Comparison of ENCODE assay signal across 7 mouse cellular contexts in genomic region chr13:51834024-51834423, GRCm38 (mm10). TPM values are rescaled to one million over a fixed set of nuclear protein-coding genes. Genes with fewer than 3 reads are reported as not detected.
A peak's percentile ranks its signal among the peaks of the same experiment; 100 is the strongest.
DNase-seq lines count a peak whose midpoint lies in the region; TF ChIP-seq lines count a peak whose summit lies in the region.
"Not testable (repeated sequence)": the region's sequence is repeated elsewhere in the genome, so short reads cannot be mapped to it uniquely, and the experiment has no call there.

No protein-coding gene starts in this region.

- H3K9me3 ChIP-seq in CH12.LX (replicated peaks; ENCODE audit: low read length): not testable (repeated sequence)

- H3K9ac ChIP-seq in CH12.LX (ENCODE audit: insufficient read depth, low read depth); heart, adult 2 months (ENCODE audit: low read depth, low read length); liver, adult 2 months (ENCODE audit: low read depth, low read length): not testable (repeated sequence)

- not testable (repeated sequence) for H3K4me1 ChIP-seq in CH12.LX (ENCODE audit: control insufficient read depth in 1 of 2, insufficient read depth in 2 of 2); heart, adult 2 months (ENCODE audit: control insufficient read depth, insufficient read depth, low read length); liver, adult 2 months (ENCODE audit: control insufficient read depth, insufficient read depth, low read length)

- not testable (repeated sequence) for TF ChIP-seq POLR2A in CH12.LX (IDR thresholded peaks at IDR 0.05; ENCODE audit: low read depth, low read length); heart, adult 2 months (IDR thresholded peaks at IDR 0.05; ENCODE audit: insufficient read depth, low read depth, low read length); liver, adult 2 months (IDR thresholded peaks at IDR 0.05; ENCODE audit: extremely low read depth, insufficient read depth, low read length)

- 65% methylated on average over 8 of the region's 8 CpGs for WGBS in heart, adult 2 months
- 72% methylated on average over 8 of the region's 8 CpGs for WGBS in liver, adult 2 months

- peak; percentile 25 for DNase-seq in CH12.LX (ENCODE audit: extremely low read depth)
- peak; percentile 53 for DNase-seq in adrenal gland, postnatal 14 days
- not testable (repeated sequence) for DNase-seq in heart, adult 2 months; liver, adult 2 months (ENCODE audit: extremely low read depth, low read depth, low spot score)
- peak; percentile 54 to 64 for DNase-seq in kidney, adult 8-10 months
- DNase-seq in lung, postnatal 10 days: peak; percentile 36
- DNase-seq in spleen, postnatal 4 days (ENCODE audit: low spot score in 2 of 2): peak; percentile 46 to 75

- not testable (repeated sequence) for H3K27ac ChIP-seq in CH12.LX (ENCODE audit: insufficient read depth, low read depth); heart, adult 2 months; liver, adult 2 months (replicated peaks; ENCODE audit: insufficient read depth, low read depth, low read length)

- dilution Hi-C loops in CH12.LX (cut with MboI; ENCODE audit: extremely low pct_ligation_motif_present, extremely low pct_unique_long_range_greater_than_20kb, low sequenced_read_pairs): loop anchor here (25.0 kb wide), 1 partner anchor 353 kb away; no protein-coding TSS in a partner anchor

- intact Hi-C loops in heart, adult 2 months (cut with DNase I): not testable (repeated sequence)

- H3K36me3 ChIP-seq in CH12.LX (replicated peaks in 1 of 2; ENCODE audit: control insufficient read depth in 1 of 2, insufficient read depth in 1 of 2, low read length in 1 of 2); heart, adult 2 months (ENCODE audit: control insufficient read depth, insufficient read depth, low read length); liver, adult 2 months (ENCODE audit: control insufficient read depth, insufficient read depth, low read length): not testable (repeated sequence)

- H3K4me2 ChIP-seq in CH12.LX (ENCODE audit: insufficient read depth, low read depth, poor library complexity, severe bottlenecking): not testable (repeated sequence)

- H3K4me3 ChIP-seq in CH12.LX (replicated peaks in 1 of 3; ENCODE audit: low read depth in 2 of 3, low read length in 2 of 3, poor library complexity in 1 of 3); heart, adult 2 months; liver, adult 2 months (ENCODE audit: insufficient read depth, low read depth, low read length): not testable (repeated sequence)

- peak in 1 of 2 experiments; percentile 30; a peak in 1 of 4 replicates for TF ChIP-seq CTCF in CH12.LX (conservative IDR thresholded peaks at IDR 0.05 in 1 of 2, IDR thresholded peaks at IDR 0.05 in 1 of 2; ENCODE audit: low read depth in 2 of 2, low read length in 2 of 2)
- TF ChIP-seq CTCF in heart, adult 2 months (IDR thresholded peaks at IDR 0.05): peak; percentile 30
- peak; percentile 13; the same call in 1 of the 2 replicates for TF ChIP-seq CTCF in liver, adult 2 months (IDR thresholded peaks at IDR 0.05; ENCODE audit: low read depth, low read length)

- H3K79me2 ChIP-seq in CH12.LX (replicated peaks; ENCODE audit: control insufficient read depth, extremely low read depth, insufficient read depth, poor library complexity, severe bottlenecking); heart, adult 2 months (replicated peaks; ENCODE audit: control insufficient read depth, insufficient read depth, low read length); liver, adult 2 months (ENCODE audit: control insufficient read depth, insufficient read depth, low read length): not testable (repeated sequence)

- TF ChIP-seq RAD21 in CH12.LX (IDR thresholded peaks at IDR 0.05; ENCODE audit: low read depth, low read length): not testable (repeated sequence)

- TF ChIP-seq EP300 in CH12.LX (IDR thresholded peaks at IDR 0.05; ENCODE audit: low read length); heart, adult 2 months (IDR thresholded peaks at IDR 0.05; ENCODE audit: insufficient read depth, low read depth, low read length): not testable (repeated sequence)

- in situ Hi-C loops in CH12.LX (cut with MboI; ENCODE audit: low pct_ligation_motif_present, low pct_unique_long_range_greater_than_20kb, low sequenced_read_pairs): loop anchor here (10.0 to 25.0 kb wide), 4 partner anchors 728 to 1261 kb away; partner anchors contain the start of gene Nfil3

- H3K27me3 ChIP-seq in CH12.LX (replicated peaks); heart, adult 2 months (ENCODE audit: control insufficient read depth, insufficient read depth, low read length); liver, adult 2 months (ENCODE audit: control insufficient read depth, insufficient read depth, low read length): not testable (repeated sequence)

RNA-seq across cellular contexts. Expression of gene Gadd45g, which starts 12.5 kb away (rescaled TPM):
- total RNA-seq in CH12.LX (2012; rRNA removed) (1.2 and 2.7 TPM in 2 replicates), CH12.LX (2014; rRNA removed) (2.5 and 3.1 TPM in 2 replicates)
- polyA plus RNA-seq in CH12.LX (2012; ENCODE audit: insufficient read length, low read depth): 2.9 and 3.6 TPM in 2 replicates
- total RNA-seq in adrenal gland, postnatal 14 days (2021): 51.7 and 63.2 TPM in 2 replicates
- total RNA-seq in heart, adult 2 months (2021): 10 to 100 TPM in 1 of 2 experiments, 1 to 10 TPM in 1; 8.2 to 19.0 TPM
- 19.7 and 24.3 TPM in 2 replicates for polyA plus RNA-seq in heart, adult 2 months (2012; rRNA removed)
- total RNA-seq in liver, adult 2 months (2014; rRNA removed): 4.0 and 5.9 TPM in 2 replicates
- 7.0 and 9.1 TPM in 2 replicates for polyA plus RNA-seq in liver, adult 2 months (2012; rRNA removed)

RNA-seq across cellular contexts. Expression of gene Sema4d, which starts 40.5 kb away (rescaled TPM):
- total RNA-seq in CH12.LX (2012; rRNA removed) (16.7 and 17.8 TPM in 2 replicates), CH12.LX (2014; rRNA removed) (9.8 and 12.8 TPM in 2 replicates)
- polyA plus RNA-seq in CH12.LX (2012; ENCODE audit: insufficient read length, low read depth): 57.6 and 67.1 TPM in 2 replicates
- 9.5 and 20.0 TPM in 2 replicates for total RNA-seq in adrenal gland, postnatal 14 days (2021)
- total RNA-seq in heart, adult 2 months (2021): 10 to 100 TPM; 52.2 to 67.6 TPM
- 51.7 and 52.2 TPM in 2 replicates for polyA plus RNA-seq in heart, adult 2 months (2012; rRNA removed)
- 0.40 and 0.74 TPM in 2 replicates for total RNA-seq in liver, adult 2 months (2014; rRNA removed)
- 0.94 and 1.2 TPM in 2 replicates for polyA plus RNA-seq in liver, adult 2 months (2012; rRNA removed)
